Mouse (Mus musculus) left cerebral cortex, postnatal 4 days (tissue): ENCODE measurements at regions not wholly inside any gene's neighbourhood (a gene's known extent, or its start where the extent isn't known, plus 50 kb on each side); places are given as distances from the start of the nearest gene placed in this dataset.

Experiments
- DNase-seq: peaks from one replicate; pipeline ENCODE4 v3.0.0-alpha.2; 2022
- intact Hi-C: fragments of 180-260 bp; cut with DNase I; formaldehyde crosslinking; loops from one replicate; pipeline ENCODE4 v1.15.1; 2025

GRCm38 (mm10) chr13:39702621-39703020 is 658.6 kb downstream of the Ofcc1 start:
- DNase-seq = no peak
- intact Hi-C loops = no loop called here

GRCm38 (mm10) chr13:39691291-39692024 is 669.8 kb downstream of the Ofcc1 start:
- intact Hi-C loops = no loop called here
- no peak for DNase-seq

DNA sequence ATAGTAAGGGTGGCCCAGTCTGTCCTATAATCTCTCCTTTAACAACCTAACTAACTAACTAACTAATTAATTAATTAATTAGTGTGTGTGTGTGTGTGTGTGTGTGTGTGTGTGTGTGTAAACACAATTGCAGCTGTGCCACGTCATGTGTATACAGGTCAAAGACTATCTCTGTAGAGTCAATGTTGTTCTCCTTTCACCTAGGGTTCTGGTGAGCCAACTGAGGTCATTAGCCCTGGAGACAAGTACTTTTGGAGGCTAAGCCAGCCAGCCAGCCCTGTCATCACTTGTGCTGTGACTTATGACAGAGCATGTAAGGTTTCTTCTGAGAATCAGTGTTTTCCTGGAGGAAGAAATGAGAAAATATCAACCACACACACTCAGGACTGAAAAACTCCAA is 696.7 kb downstream of the Ofcc1 start:
- no peak for DNase-seq
- intact Hi-C loops = no loop called here

DNA sequence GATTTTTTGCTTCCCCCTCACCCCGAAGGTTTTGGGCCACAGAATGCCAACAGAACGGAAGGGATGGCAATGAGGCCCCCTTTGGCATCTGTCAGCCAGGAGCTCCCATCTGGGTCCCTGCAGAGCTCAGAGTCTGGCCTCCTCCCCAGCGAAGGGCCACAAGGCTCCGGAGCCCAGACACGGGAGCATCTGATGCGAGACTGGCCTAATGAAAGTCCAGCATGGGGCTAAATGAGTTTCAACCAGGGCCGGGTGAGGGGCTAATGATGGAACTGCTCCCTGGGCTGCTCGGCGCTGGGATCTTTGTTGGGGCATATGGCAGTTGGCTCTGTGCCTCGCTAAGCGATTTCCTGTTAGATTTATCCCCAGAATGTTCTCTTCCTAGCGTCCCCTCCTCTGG is 688.8 kb upstream of the Slc35b3 start:
- DNase-seq = peak; percentile 81
- intact Hi-C loops = loop anchor here (10.0 kb wide), 1 partner anchor 1095 kb away; no protein-coding TSS in a partner anchor

DNA sequence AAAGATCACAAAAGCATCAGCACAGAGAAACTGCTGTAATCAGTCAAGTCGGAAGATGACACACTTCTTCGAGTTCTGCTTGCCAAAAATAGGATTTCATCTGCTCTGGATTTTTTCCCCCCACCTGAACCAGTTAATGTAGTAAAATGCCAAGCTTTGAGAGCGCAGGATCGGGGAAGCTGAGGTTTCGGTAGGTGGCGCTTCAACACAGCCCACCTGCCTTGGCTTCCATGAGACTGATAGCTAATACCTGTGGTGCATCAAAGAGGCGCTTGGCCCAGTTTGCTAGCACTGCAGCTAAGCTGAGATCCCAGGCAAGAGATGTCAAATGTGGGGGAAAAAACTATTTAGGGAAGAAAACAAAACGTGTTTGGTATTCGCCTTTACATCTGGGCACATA is 686.7 kb upstream of the Slc35b3 start:
- peak; percentile 60 for DNase-seq
- intact Hi-C loops = loop anchor here (10.0 kb wide), 1 partner anchor 1097 kb away; no protein-coding TSS in a partner anchor

DNA sequence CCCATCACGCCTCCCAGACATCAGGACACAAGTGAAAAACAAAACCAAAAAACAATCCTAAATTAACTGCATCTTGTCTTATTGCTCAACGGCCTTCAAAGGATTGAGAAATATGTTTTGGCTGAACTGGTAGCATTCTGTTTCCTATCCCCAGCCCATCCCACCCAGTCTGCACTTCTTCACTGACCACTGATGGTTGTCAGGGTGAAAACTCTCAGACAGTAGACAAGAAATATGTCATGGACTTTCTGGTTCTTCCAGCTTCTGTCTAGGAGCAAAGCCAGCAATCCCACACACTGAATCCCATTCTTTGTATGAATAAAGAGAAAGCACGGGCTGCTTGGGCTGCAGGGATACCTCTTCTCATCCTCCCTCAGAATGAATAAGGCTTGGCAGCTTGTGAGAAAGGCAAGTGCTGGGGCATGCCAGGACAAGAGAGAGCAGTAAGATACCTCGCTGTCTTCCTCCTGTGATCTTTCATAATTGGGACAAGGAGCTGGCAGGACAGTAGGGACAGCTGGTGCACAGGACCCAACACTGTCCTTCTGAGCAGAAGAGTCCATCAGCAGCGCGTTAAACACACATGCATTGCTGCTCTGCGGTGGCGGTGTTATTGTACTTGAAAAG is 670.9 kb upstream of the Slc35b3 start:
- intact Hi-C loops = no loop called here
- peak; percentile 32 for DNase-seq
